Mouse (Mus musculus): ENCODE measurements around the gene Actr1a. TPM values are rescaled to one million over a fixed set of nuclear protein-coding genes. Genes with fewer than 3 reads are reported as not detected.

Gene Actr1a
- polyA plus RNA-seq, 1 experiment from 2014 or later = 164 TPM

DNA sequence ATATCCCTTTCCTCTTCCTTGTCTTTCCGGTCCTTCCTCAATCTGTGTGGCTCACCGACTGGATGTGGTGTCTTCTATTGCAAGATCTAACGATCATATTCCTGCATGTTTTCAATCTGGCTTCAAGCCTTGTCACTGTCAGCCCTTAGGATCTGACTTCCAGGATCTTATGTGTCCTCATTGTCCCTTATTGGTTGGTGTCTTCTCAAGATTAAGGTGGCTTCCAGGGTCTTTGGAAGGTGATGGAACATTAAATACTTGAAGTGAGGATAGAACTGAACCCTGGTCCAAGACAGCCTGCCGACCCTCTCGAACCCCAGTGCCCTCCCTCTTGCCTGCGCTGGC, 56.6 kb downstream of the Actr1a start:
- Histone ChIP-seq H3K27ac (replicated peaks) (peak overlapping the region; percentile 63), H3K36me3 (replicated peaks) (peaks cover 9% of the 10 kb centered on the region; the same call in 1 of the 2 replicates), H3K9me3 (no peaks in the 10 kb centered on the region), H3K4me3 (peak overlapping the region; percentile 81), H3K4me1 (peaks cover 27% of the 10 kb centered on the region), H3K27me3 (replicated peaks; ENCODE audit: low read depth, poor library complexity, severe bottlenecking) (peaks cover 11% of the 10 kb centered on the region)
- WGBS = 56% methylated on average over 6 of the region's 6 CpGs
- DNase-seq (ENCODE audit: low spot score) = no peak

DNA sequence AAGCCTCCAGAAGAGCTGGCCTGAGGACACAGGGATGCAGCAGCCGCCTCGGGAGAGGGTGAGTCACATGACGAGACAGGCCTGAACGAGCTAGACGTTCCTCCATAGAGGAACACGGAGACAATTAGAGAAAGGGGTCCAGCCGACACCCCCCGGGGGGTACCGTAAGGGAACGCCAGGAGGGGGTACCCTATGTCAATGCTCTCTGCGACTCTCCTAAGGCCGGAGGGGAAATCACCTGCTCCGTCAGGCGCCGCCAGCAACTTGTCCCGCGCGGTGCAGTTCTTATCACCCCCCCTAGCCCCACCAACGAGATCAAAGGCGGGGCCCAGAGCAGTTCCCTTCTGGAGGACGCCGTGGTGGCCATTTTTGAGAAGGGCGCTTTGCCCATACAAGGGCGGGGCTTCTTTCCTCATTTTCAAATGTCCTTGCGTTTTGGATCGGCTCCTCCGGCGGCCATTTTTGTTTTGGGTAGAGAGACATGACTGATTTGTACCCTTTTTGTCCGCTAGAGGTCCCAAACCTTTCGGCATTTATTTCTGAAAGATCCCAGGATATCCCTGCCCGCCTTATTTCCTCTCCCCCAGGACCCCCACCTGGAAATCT, 57.1 kb downstream of the Actr1a start, which contains the start of gene Cuedc2:
Cuedc2 (minus strand) TSS at position 372 of the 606 bp plus-strand sequence.
- H3K36me3 ChIP-seq (replicated peaks) = peaks cover 9% of the 10 kb centered on the region; the same call in 1 of the 2 replicates
- DNase-seq (ENCODE audit: low spot score) = peak; percentile 95
- under 1% methylated on average over 31 of the region's 31 CpGs for WGBS
- H3K4me1 ChIP-seq = peaks cover 27% of the 10 kb centered on the region
- peak within 1 kb of the TSS; percentile 81 for H3K4me3 ChIP-seq
- peaks cover 7% of the 10 kb centered on the region; the same call in 1 of the 2 replicates for H3K27me3 ChIP-seq (replicated peaks; ENCODE audit: low read depth, poor library complexity, severe bottlenecking)
- H3K9me3 ChIP-seq = no peaks in the 10 kb centered on the region
- peak within 1 kb of the TSS; percentile 93 for H3K27ac ChIP-seq (replicated peaks)

DNA sequence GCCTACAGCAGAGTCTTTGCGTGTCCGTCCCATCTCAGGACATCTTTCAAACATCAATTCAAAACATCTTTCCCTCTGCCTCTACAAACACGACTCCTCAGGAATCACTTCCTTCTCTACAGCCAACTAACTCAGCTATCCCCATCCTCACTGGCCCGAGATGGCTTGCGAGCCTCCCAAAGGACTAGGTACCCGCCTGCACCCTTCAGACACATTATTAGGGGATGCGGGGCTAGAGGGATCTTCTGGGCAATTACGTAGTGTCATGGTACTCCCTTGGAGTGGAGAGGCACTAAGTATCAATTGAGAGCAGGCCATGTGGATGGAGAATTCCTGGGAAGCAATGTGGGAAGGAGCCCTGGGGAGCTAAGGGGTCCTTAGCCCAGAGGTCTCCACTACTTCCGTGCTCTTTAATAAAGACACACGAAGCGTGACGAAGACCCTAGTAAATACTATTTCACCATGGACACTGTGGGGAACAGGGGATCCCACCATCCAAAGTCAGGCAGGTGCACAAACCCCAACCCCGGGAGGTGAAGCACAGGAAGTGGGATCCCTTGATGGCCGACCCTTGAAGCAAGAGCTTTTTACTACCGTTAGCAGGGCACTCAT, 57.7 kb downstream of the Actr1a start:
- WGBS = 40% methylated on average over 15 of the region's 15 CpGs
- DNase-seq (ENCODE audit: low spot score) = no peak
- H3K36me3 ChIP-seq (replicated peaks) = peaks cover 9% of the 10 kb centered on the region; the same call in 1 of the 2 replicates
- H3K9me3 ChIP-seq = no peaks in the 10 kb centered on the region
- peaks cover 31% of the 10 kb centered on the region for H3K4me1 ChIP-seq
- H3K4me3 ChIP-seq = peak overlapping the region; percentile 81
- H3K27ac ChIP-seq (replicated peaks) = peak overlapping the region; percentile 93
- peaks cover 7% of the 10 kb centered on the region; the same call in 1 of the 2 replicates for H3K27me3 ChIP-seq (replicated peaks; ENCODE audit: low read depth, poor library complexity, severe bottlenecking)

DNA sequence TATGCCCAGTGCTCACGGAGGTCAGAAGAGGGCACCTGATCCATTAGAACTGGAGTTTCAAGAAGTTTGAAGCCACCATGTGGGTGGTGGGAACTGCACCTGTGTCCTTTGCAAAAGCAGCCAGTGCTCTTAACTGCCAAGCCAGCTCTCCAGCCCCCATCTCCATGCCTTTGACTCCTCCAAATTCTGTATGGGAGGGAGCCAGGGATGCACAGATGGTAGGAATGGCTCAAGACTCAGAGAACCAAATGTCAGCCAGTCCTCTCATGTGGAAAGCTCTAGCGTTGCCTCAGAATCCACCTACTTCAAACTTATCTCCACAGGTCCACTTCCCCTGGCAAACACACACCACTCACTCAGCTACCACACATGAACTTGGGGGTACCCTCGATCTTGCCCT, 61.6 kb downstream of the Actr1a start:
- Histone ChIP-seq H3K4me3 (no peak overlapping the region), H3K36me3 (replicated peaks) (peaks cover 38% of the 10 kb centered on the region), H3K27ac (replicated peaks) (no peak overlapping the region), H3K9me3 (no peaks in the 10 kb centered on the region), H3K4me1 (peaks cover 40% of the 10 kb centered on the region), H3K27me3 (replicated peaks; ENCODE audit: low read depth, poor library complexity, severe bottlenecking) (peaks cover 28% of the 10 kb centered on the region)
- no peak for DNase-seq (ENCODE audit: low spot score)
- 94% methylated on average over 3 of the region's 3 CpGs for WGBS

DNA sequence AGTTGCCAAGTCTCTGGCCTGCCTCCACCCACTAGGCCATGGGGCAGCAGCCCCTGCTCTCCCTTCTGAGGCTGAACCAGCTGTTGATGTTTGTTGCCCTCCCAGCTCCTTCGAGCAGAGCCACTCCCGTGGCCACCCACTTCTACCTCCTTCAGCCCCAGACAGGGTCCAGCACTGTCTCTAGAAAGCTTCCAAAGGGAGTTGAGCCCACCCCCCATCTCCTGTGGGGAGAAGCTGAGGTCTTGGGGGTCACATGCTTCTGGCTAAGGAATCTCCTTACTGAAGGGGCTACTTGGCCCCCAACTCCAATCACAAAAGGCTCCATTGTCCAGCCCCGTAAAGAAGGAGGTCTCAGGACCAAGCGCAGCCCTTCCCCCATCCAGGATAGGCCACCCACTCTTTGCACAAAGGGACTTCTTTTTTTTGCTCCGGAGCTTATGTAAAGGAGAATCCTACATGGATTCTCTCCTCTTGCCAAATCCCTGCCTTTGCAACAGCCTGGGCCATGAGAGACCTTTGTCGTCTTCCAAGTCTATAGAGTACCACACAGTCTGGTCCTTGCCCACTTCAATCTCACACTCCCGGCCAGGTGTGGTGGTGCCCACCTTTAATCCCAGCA, 62.7 kb downstream of the Actr1a start:
- DNase-seq (ENCODE audit: low spot score) = no peak
- Histone ChIP-seq H3K4me3 (peak overlapping the region; percentile 28; the same call in 1 of the 2 replicates), H3K27me3 (replicated peaks; ENCODE audit: low read depth, poor library complexity, severe bottlenecking) (peaks cover 28% of the 10 kb centered on the region), H3K36me3 (replicated peaks) (peaks cover 38% of the 10 kb centered on the region), H3K4me1 (peaks cover 43% of the 10 kb centered on the region), H3K9me3 (no peaks in the 10 kb centered on the region), H3K27ac (replicated peaks) (peak overlapping the region; percentile 70)
- WGBS = 30% methylated on average over 7 of the region's 7 CpGs

DNA sequence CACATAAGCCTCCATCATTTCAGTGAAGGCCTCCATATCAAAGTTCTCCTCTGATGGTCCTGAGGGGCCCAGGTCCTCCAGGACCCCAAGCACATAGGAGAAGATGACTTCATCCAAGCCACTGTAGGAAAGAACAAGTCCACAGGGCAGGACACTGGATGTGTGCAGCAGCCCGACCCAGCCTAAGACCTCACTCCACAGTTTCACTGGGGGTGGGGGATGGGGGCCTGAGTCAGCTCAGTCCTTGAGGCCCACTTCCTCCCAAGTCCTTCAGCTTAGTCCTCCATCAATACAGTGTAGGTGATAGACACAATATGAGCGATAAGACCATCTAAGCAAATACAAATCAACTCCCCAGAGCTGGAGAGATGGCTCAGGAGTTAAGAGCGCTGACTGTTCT, 63.6 kb downstream of the Actr1a start:
- no peak for DNase-seq (ENCODE audit: low spot score)
- Histone ChIP-seq H3K36me3 (replicated peaks) (peaks cover 38% of the 10 kb centered on the region), H3K27ac (replicated peaks) (no peak overlapping the region), H3K9me3 (no peaks in the 10 kb centered on the region), H3K27me3 (replicated peaks; ENCODE audit: low read depth, poor library complexity, severe bottlenecking) (peaks cover 36% of the 10 kb centered on the region), H3K4me3 (0 out of 2 replicates have a peak overlapping the region, but pooled peaks have one; percentile 1), H3K4me1 (peaks cover 44% of the 10 kb centered on the region)
- 79% methylated on average over 3 of the region's 3 CpGs for WGBS

DNA sequence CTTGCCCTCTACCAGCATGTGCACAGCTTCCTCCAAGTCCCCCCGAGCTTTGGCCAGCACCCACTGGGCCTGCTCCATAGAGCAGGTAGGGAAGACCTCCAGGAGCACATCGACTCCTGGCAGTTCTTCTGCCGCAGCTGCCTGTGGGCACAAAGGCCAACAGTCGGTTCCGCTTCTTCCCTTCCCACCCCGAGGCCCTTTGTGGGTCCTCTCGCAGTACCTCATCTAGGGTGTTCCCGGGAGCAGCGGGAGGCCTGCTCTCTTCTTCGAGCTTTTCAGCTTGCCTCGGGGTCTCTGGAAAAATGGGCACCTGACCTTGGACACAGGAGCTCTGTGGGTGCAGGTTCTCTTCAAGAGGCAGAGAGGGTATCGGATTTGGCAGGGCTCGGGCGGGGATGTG, 64.2 kb downstream of the Actr1a start:
- no peak overlapping the region for H3K27ac ChIP-seq (replicated peaks)
- 90% methylated on average over 14 of the region's 14 CpGs for WGBS
- H3K4me1 ChIP-seq = peaks cover 50% of the 10 kb centered on the region
- H3K4me3 ChIP-seq = 0 out of 2 replicates have a peak overlapping the region, but pooled peaks have one; percentile 1
- peaks cover 43% of the 10 kb centered on the region for H3K27me3 ChIP-seq (replicated peaks; ENCODE audit: low read depth, poor library complexity, severe bottlenecking)
- peaks cover 38% of the 10 kb centered on the region for H3K36me3 ChIP-seq (replicated peaks)
- DNase-seq (ENCODE audit: low spot score) = no peak
- H3K9me3 ChIP-seq = no peaks in the 10 kb centered on the region

DNA sequence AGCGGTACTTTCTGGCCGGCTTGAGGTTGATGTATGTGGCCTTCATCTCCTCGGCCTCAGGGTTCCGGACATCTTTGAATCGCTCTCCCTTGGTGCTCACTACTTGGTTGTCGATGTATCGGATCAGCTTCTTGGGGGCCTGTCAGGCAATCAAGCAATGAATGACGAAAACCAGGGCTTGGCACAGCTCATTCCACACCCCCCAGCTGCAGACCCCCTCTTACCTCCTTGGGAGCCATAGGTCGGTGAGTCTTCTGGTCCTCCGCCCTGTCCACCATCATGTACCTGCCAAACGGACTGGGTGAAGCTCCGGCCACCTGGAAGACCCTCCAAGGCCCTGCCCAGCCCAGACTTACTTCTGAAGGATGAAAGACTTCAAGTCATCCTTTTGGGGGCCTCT, 64.9 kb downstream of the Actr1a start:
- peaks cover 34% of the 10 kb centered on the region for H3K36me3 ChIP-seq (replicated peaks)
- H3K9me3 ChIP-seq = no peaks in the 10 kb centered on the region
- 96% methylated on average over 12 of the region's 12 CpGs for WGBS
- H3K27me3 ChIP-seq (replicated peaks; ENCODE audit: low read depth, poor library complexity, severe bottlenecking) = peaks cover 49% of the 10 kb centered on the region
- DNase-seq (ENCODE audit: low spot score) = no peak
- H3K27ac ChIP-seq (replicated peaks) = no peak overlapping the region
- no peak overlapping the region for H3K4me3 ChIP-seq
- peaks cover 54% of the 10 kb centered on the region for H3K4me1 ChIP-seq

DNA sequence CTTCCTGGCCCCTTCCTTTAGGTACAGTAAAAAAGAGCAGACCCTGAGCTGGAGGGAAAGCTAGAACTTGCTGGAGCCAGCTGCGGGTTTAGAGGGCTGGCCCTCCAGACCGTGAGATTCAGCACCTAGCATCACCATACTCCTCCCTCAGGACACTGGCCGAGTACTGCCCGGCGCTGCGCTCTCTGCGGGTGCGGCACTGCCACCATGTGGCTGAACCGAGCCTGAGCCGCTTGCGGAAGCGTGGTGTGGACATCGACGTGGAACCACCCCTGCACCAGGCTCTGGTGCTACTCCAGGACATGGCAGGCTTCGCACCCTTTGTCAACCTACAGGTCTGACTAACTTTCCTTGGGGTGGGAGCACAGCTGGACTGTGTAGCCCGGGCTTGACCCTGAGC, 65.6 kb downstream of the Actr1a start:
- Histone ChIP-seq H3K4me3 (peak overlapping the region; percentile 76; the same call in 1 of the 2 replicates), H3K4me1 (peaks cover 54% of the 10 kb centered on the region)
- 7% methylated on average over 16 of the region's 16 CpGs for WGBS

DNA sequence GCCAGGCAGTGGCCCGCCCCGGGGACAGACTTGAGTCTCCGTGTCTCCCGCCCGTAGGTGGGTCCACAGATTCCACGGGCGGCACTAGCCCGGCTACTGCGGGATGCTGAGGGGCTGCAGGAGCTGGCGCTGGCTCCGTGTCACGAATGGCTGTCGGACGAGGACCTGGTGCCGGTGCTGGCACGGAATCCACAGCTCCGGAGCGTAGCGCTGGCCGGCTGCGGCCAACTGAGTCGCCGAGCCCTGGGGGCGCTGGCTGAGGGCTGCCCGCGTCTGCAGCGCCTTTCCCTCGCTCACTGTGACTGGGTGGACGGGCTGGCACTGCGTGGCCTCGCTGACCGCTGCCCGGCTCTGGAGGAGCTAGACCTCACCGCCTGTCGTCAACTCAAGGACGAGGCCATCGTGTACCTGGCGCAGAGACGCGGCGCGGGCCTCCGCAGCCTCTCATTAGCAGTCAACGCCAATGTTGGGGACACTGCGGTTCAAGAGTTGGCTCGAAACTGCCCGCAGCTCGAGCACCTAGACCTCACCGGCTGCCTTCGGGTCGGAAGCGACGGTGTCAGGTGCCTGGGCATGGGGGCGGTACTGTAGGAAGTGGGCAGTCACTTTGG, 66.4 kb downstream of the Actr1a start:
- H3K4me1 ChIP-seq = peaks cover 54% of the 10 kb centered on the region

More for the DNA sequence above, 65.6 kb downstream of the Actr1a start:
- peak; percentile 86 for DNase-seq (ENCODE audit: low spot score)
- Histone ChIP-seq H3K36me3 (replicated peaks) (peaks cover 30% of the 10 kb centered on the region), H3K27me3 (replicated peaks; ENCODE audit: low read depth, poor library complexity, severe bottlenecking) (peaks cover 56% of the 10 kb centered on the region), H3K27ac (replicated peaks) (0 out of 2 replicates have a peak overlapping the region, but pooled peaks have one; percentile 4), H3K9me3 (no peaks in the 10 kb centered on the region)

DNA sequence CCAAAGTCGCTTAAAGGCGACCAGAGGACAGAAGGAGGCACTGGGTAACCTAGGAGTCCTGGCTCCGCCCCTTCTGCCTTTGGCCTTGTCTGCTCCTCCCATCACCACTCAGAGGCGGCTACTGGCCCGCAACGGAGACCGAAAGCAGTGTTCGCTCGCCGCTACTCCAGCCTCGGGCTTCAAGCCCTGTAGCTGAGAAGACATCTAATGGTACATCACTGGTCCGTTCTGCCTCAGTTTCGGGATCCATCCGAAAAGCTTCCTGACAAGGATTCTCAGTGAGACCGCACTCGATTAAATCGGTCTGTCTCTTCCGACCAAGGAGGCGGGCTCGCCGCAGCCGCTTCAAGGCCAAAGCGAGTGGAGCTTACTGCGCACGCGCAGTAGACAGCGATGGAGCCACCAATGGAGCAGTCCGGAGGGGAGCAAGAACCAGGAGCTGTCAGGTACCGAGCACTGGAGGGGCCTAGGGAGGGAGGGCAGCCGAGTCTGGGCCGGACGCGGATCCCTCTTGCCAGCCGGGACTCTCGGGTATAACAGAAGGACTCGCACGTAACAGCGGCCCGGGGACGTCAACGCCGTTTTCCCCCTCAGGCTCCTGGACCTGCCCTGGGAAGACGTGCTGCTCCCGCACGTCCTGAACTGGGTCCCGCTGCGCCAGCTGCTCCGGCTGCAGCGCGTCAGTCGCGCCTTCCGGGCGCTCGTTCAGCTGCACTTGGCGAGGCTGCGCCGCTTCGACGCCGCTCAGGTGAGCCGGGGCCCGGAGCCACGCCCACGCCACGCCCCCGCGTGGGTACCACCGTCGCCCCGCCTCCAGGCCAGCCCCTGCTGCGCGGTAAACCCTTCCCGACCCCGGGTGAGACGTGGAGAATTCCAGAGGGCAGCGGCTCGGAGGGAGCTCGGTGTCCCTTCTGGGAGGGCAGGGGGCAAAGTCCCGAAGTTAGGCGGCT, 67.2 kb downstream of the Actr1a start, which contains the start of gene Fbxl15:
Fbxl15 (plus strand) TSS at position 104 of the 950 bp plus-strand sequence.
- H3K27ac ChIP-seq (replicated peaks) = peak within 1 kb of the TSS; percentile 89
- peaks cover 30% of the 10 kb centered on the region for H3K36me3 ChIP-seq (replicated peaks)
- peaks cover 54% of the 10 kb centered on the region for H3K4me1 ChIP-seq
- no peaks in the 10 kb centered on the region for H3K9me3 ChIP-seq
- peak within 1 kb of the TSS; percentile 76 for H3K4me3 ChIP-seq
- WGBS = under 1% methylated on average over 81 of the region's 81 CpGs
- DNase-seq (ENCODE audit: low spot score) = peak; percentile 95
- peaks cover 72% of the 10 kb centered on the region for H3K27me3 ChIP-seq (replicated peaks; ENCODE audit: low read depth, poor library complexity, severe bottlenecking)

More for the DNA sequence above, 66.4 kb downstream of the Actr1a start:
- Histone ChIP-seq H3K27ac (replicated peaks) (peak overlapping the region; percentile 89), H3K4me3 (peak overlapping the region; percentile 76), H3K36me3 (replicated peaks) (peaks cover 30% of the 10 kb centered on the region), H3K27me3 (replicated peaks; ENCODE audit: low read depth, poor library complexity, severe bottlenecking) (peaks cover 64% of the 10 kb centered on the region), H3K9me3 (no peaks in the 10 kb centered on the region)
- WGBS = 2% methylated on average over 54 of the region's 54 CpGs
- no peak for DNase-seq (ENCODE audit: low spot score)

Measured in embryonic facial prominence, embryonic 10.5 days (tissue).